Mouse (Mus musculus): ENCODE data around the gene Slc25a22. TPM values are rescaled to one million over a fixed set of nuclear protein-coding genes. Genes with fewer than 3 reads are reported as not detected.

Slc25a22 gene
- polyA plus RNA-seq, 1 experiment from 2014 or later: 24.5 TPM

- H3K27ac ChIP-seq (ENCODE audit: low read length): peak within 1 kb of the TSS; percentile 81
- H3K4me1 ChIP-seq (replicated peaks; ENCODE audit: control insufficient read depth, insufficient read depth, low read length): peaks cover 46% of the 10 kb centered on the region
- peak within 1 kb of the TSS; percentile 90 for H3K4me2 ChIP-seq (ENCODE audit: low read depth, low read length)
- ATAC-seq (ENCODE audit: low read depth): peak; percentile 86
- peaks cover 24% of the 10 kb centered on the region for H3K36me3 ChIP-seq (ENCODE audit: control insufficient read depth, insufficient read depth, low read length)
- no peaks in the 10 kb centered on the region for H3K9me3 ChIP-seq (ENCODE audit: control insufficient read depth, low read length)
- peaks cover 23% of the 10 kb centered on the region for H3K27me3 ChIP-seq (ENCODE audit: control insufficient read depth, insufficient read depth, low read depth, low read length)
- WGBS: under 1% methylated on average over 52 of the region's 52 CpGs
- peak within 1 kb of the TSS; percentile 83 for H3K4me3 ChIP-seq (ENCODE audit: low read length)
- peak within 1 kb of the TSS; percentile 90 for H3K9ac ChIP-seq (ENCODE audit: low read length)
Observed at GRCm38 (mm10) chr7:141467230-141468030, 29.7 kb upstream of the Slc25a22 start, which contains the start of gene Cd151. Gene Cd151 (plus strand): TSS chr7:141467392.

- no peak for ATAC-seq (ENCODE audit: low read depth)
- H3K36me3 ChIP-seq (ENCODE audit: control insufficient read depth, insufficient read depth, low read length): peaks cover 19% of the 10 kb centered on the region
- peak overlapping the region; percentile 37; the same call in 1 of the 2 replicates for H3K27ac ChIP-seq (ENCODE audit: low read length)
- peak overlapping the region; percentile 90 for H3K4me2 ChIP-seq (ENCODE audit: low read depth, low read length)
- H3K4me3 ChIP-seq (ENCODE audit: low read length): peak overlapping the region; percentile 83
- peaks cover 54% of the 10 kb centered on the region for H3K4me1 ChIP-seq (replicated peaks; ENCODE audit: control insufficient read depth, insufficient read depth, low read length)
- 57% methylated on average over 10 of the region's 10 CpGs for WGBS
- no peaks in the 10 kb centered on the region for H3K9me3 ChIP-seq (ENCODE audit: control insufficient read depth, low read length)
- H3K27me3 ChIP-seq (ENCODE audit: control insufficient read depth, insufficient read depth, low read depth, low read length): peaks cover 30% of the 10 kb centered on the region
- peak overlapping the region; percentile 90 for H3K9ac ChIP-seq (ENCODE audit: low read length)
Observed at GRCm38 (mm10) chr7:141466607-141467148, 29.0 kb upstream of the Slc25a22 start.

GRCm38 (mm10) chr7:141466045-141466394 lies 28.3 kb upstream of the Slc25a22 start:
- peaks cover 33% of the 10 kb centered on the region for H3K27me3 ChIP-seq (ENCODE audit: control insufficient read depth, insufficient read depth, low read depth, low read length)
- no peaks in the 10 kb centered on the region for H3K9me3 ChIP-seq (ENCODE audit: control insufficient read depth, low read length)
- H3K4me2 ChIP-seq (ENCODE audit: low read depth, low read length): no peak overlapping the region
- no peak for ATAC-seq (ENCODE audit: low read depth)
- no peak overlapping the region for H3K27ac ChIP-seq (ENCODE audit: low read length)
- no peak overlapping the region for H3K4me3 ChIP-seq (ENCODE audit: low read length)
- no peak overlapping the region for H3K9ac ChIP-seq (ENCODE audit: low read length)
- WGBS: 64% methylated on average over 7 of the region's 7 CpGs
- peaks cover 60% of the 10 kb centered on the region for H3K4me1 ChIP-seq (replicated peaks; ENCODE audit: control insufficient read depth, insufficient read depth, low read length)
- H3K36me3 ChIP-seq (ENCODE audit: control insufficient read depth, insufficient read depth, low read length): peaks cover 13% of the 10 kb centered on the region

GRCm38 (mm10) chr7:141465388-141466044 lies 27.8 kb upstream of the Slc25a22 start:
- peaks cover 38% of the 10 kb centered on the region for H3K27me3 ChIP-seq (ENCODE audit: control insufficient read depth, insufficient read depth, low read depth, low read length)
- peak overlapping the region; percentile 32; the same call in 1 of the 2 replicates for H3K9ac ChIP-seq (ENCODE audit: low read length)

GRCm38 (mm10) chr7:141464603-141465201 lies 27.0 kb upstream of the Slc25a22 start:
- peaks cover 38% of the 10 kb centered on the region for H3K27me3 ChIP-seq (ENCODE audit: control insufficient read depth, insufficient read depth, low read depth, low read length)
- 8% methylated on average over 38 of the region's 38 CpGs for WGBS
- peaks cover under 1% of the 10 kb centered on the region; the same call in 1 of the 2 replicates for H3K36me3 ChIP-seq (ENCODE audit: control insufficient read depth, insufficient read depth, low read length)
- no peak overlapping the region for H3K27ac ChIP-seq (ENCODE audit: low read length)
- peak overlapping the region; percentile 46 for H3K4me2 ChIP-seq (ENCODE audit: low read depth, low read length)
- peak overlapping the region; percentile 56 for H3K9ac ChIP-seq (ENCODE audit: low read length)
- H3K9me3 ChIP-seq (ENCODE audit: control insufficient read depth, low read length): no peaks in the 10 kb centered on the region
- peaks cover 69% of the 10 kb centered on the region for H3K4me1 ChIP-seq (replicated peaks; ENCODE audit: control insufficient read depth, insufficient read depth, low read length)
- H3K4me3 ChIP-seq (ENCODE audit: low read length): peak overlapping the region; percentile 27
- ATAC-seq (ENCODE audit: low read depth): no peak

More at GRCm38 (mm10) chr7:141465388-141466044, 27.8 kb upstream of the Slc25a22 start:
- H3K36me3 ChIP-seq (ENCODE audit: control insufficient read depth, insufficient read depth, low read length): peaks cover 8% of the 10 kb centered on the region
- H3K4me2 ChIP-seq (ENCODE audit: low read depth, low read length): peak overlapping the region; percentile 46; the same call in 1 of the 2 replicates
- peaks cover 65% of the 10 kb centered on the region for H3K4me1 ChIP-seq (replicated peaks; ENCODE audit: control insufficient read depth, insufficient read depth, low read length)
- 39% methylated on average over 8 of the region's 10 CpGs for WGBS
- no peak for ATAC-seq (ENCODE audit: low read depth)
- no peak overlapping the region for H3K27ac ChIP-seq (ENCODE audit: low read length)
- H3K9me3 ChIP-seq (ENCODE audit: control insufficient read depth, low read length): no peaks in the 10 kb centered on the region
- no peak overlapping the region for H3K4me3 ChIP-seq (ENCODE audit: low read length)

- H3K9me3 ChIP-seq (ENCODE audit: control insufficient read depth, low read length): no peaks in the 10 kb centered on the region
- no peak for ATAC-seq (ENCODE audit: low read depth)
- H3K9ac ChIP-seq (ENCODE audit: low read length): peak overlapping the region; percentile 56
- H3K4me2 ChIP-seq (ENCODE audit: low read depth, low read length): peak overlapping the region; percentile 46
- peak overlapping the region; percentile 27 for H3K4me3 ChIP-seq (ENCODE audit: low read length)
- H3K27ac ChIP-seq (ENCODE audit: low read length): peak overlapping the region; percentile 75
- peaks cover 62% of the 10 kb centered on the region for H3K4me1 ChIP-seq (replicated peaks; ENCODE audit: control insufficient read depth, insufficient read depth, low read length)
- WGBS: 36% methylated on average over 12 of the region's 12 CpGs
- 0 out of 2 replicates have a peak, but pooled peaks cover 2% of the 10 kb centered on the region for H3K36me3 ChIP-seq (ENCODE audit: control insufficient read depth, insufficient read depth, low read length)
- H3K27me3 ChIP-seq (ENCODE audit: control insufficient read depth, insufficient read depth, low read depth, low read length): peaks cover 38% of the 10 kb centered on the region
Observed at GRCm38 (mm10) chr7:141463824-141464602, 26.3 kb upstream of the Slc25a22 start.

GRCm38 (mm10) chr7:141462333-141462821 lies 24.7 kb upstream of the Slc25a22 start:
- H3K36me3 ChIP-seq (ENCODE audit: control insufficient read depth, insufficient read depth, low read length): 0 out of 2 replicates have a peak, but pooled peaks cover 6% of the 10 kb centered on the region
- peaks cover 52% of the 10 kb centered on the region for H3K4me1 ChIP-seq (replicated peaks; ENCODE audit: control insufficient read depth, insufficient read depth, low read length)
- H3K4me2 ChIP-seq (ENCODE audit: low read depth, low read length): peak overlapping the region; percentile 79
- H3K9ac ChIP-seq (ENCODE audit: low read length): peak overlapping the region; percentile 74
- peaks cover 38% of the 10 kb centered on the region for H3K27me3 ChIP-seq (ENCODE audit: control insufficient read depth, insufficient read depth, low read depth, low read length)
- WGBS: 11% methylated on average over 5 of the region's 5 CpGs
- ATAC-seq (ENCODE audit: low read depth): no peak
- no peaks in the 10 kb centered on the region for H3K9me3 ChIP-seq (ENCODE audit: control insufficient read depth, low read length)
- H3K4me3 ChIP-seq (ENCODE audit: low read length): peak overlapping the region; percentile 54
- H3K27ac ChIP-seq (ENCODE audit: low read length): peak overlapping the region; percentile 44; the same call in 1 of the 2 replicates

Measured in lung, embryonic 16.5 days (tissue).